Mouse (Mus musculus) ovary, postnatal 10 days (tissue): ENCODE data around the gene Smoc1.
A peak's percentile ranks its signal among the peaks of the same experiment; 100 is the strongest.

Source experiments
- DNase-seq: peaks from one replicate; pipeline ENCODE4 v3.0.0; 2022; ENCODE audit warnings: low spot score

The Smoc1 gene

GRCm38 (mm10) chr12:81167142-81167541, 140.5 kb downstream of the Smoc1 start:
- DNase-seq, result no peak

GRCm38 (mm10) chr12:81168031-81168430, 141.4 kb downstream of the Smoc1 start:
- DNase-seq, result no peak

- no peak for DNase-seq
Observed at GRCm38 (mm10) chr12:81168494-81168893, 141.9 kb downstream of the Smoc1 start.

GRCm38 (mm10) chr12:81170076-81170475, 143.5 kb downstream of the Smoc1 start:
- no peak for DNase-seq

- no peak for DNase-seq
Observed at GRCm38 (mm10) chr12:81173011-81173410, 146.4 kb downstream of the Smoc1 start.

- no peak for DNase-seq
Observed at GRCm38 (mm10) chr12:81173893-81174292, 147.3 kb downstream of the Smoc1 start.

GRCm38 (mm10) chr12:81175252-81175651, 148.6 kb downstream of the Smoc1 start:
- no peak for DNase-seq

- DNase-seq, result peak; percentile 42
Observed at GRCm38 (mm10) chr12:81182073-81182472, 155.5 kb downstream of the Smoc1 start.

- DNase-seq, result no peak
Observed at GRCm38 (mm10) chr12:81184967-81185366, 158.4 kb downstream of the Smoc1 start.

GRCm38 (mm10) chr12:81186081-81186480, 159.5 kb downstream of the Smoc1 start:
- no peak for DNase-seq

- no peak for DNase-seq
Observed at GRCm38 (mm10) chr12:81186668-81187067, 160.1 kb downstream of the Smoc1 start.

- no peak for DNase-seq
Observed at GRCm38 (mm10) chr12:81188423-81188822, 161.8 kb downstream of the Smoc1 start.

GRCm38 (mm10) chr12:81188996-81189395, 162.4 kb downstream of the Smoc1 start:
- DNase-seq, result no peak

- DNase-seq, result no peak
Observed at GRCm38 (mm10) chr12:81189636-81190035, 163.0 kb downstream of the Smoc1 start.

GRCm38 (mm10) chr12:81193968-81194367, 167.4 kb downstream of the Smoc1 start:
- no peak for DNase-seq

GRCm38 (mm10) chr12:81197468-81198075, 171.0 kb downstream of the Smoc1 start:
- DNase-seq, result no peak

- no peak for DNase-seq
Observed at GRCm38 (mm10) chr12:81199280-81199955, 172.8 kb downstream of the Smoc1 start.

GRCm38 (mm10) chr12:81203226-81203625, 176.6 kb downstream of the Smoc1 start:
- DNase-seq, result no peak

- peak; percentile 30 for DNase-seq
Observed at GRCm38 (mm10) chr12:81205619-81206560, 179.3 kb downstream of the Smoc1 start.

GRCm38 (mm10) chr12:81208559-81208958, 182.0 kb downstream of the Smoc1 start:
- DNase-seq, result no peak

- no peak for DNase-seq
Observed at GRCm38 (mm10) chr12:81219339-81219738, 192.7 kb downstream of the Smoc1 start.

- DNase-seq, result no peak
Observed at GRCm38 (mm10) chr12:81223276-81223675, 196.7 kb downstream of the Smoc1 start.

- DNase-seq, result no peak
Observed at GRCm38 (mm10) chr12:81224843-81225242, 198.2 kb downstream of the Smoc1 start.
